Mouse (Mus musculus) cerebellum, postnatal 14 days (tissue): ENCODE data around the gene Scd4.
"Not testable (repeated sequence)": the region's sequence is repeated elsewhere in the genome, so short reads cannot be mapped to it uniquely, and the experiment has no call there.

Experiments used
- DNase-seq, 2 experiments: peaks; one replicate each; pipeline ENCODE4 v3.0.0; 2021; ENCODE audit warnings: mixed read lengths in 2 of 2

Scd4 gene

DNA sequence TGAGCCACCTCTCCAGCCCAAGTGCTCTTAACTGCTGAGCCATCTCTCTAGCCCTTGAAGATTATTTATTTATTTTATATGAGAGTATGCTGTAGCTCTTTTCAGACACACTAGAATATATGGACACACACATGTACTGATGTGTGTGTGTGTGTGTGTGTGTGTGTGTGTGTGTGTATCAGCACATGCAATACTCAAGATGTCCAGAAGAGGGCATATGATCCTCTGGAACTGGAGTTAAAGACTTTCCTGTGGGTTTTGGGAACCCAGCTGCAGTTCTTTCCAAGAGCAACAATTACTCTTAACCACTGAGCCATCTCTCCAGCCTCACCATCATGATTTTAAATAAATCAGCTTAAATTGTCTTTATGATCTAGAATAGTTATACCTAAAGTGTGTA lies 14.3 kb upstream of the Scd4 start:
- no peak for DNase-seq

- DNase-seq = no peak
Measured at GRCm38 (mm10) chr19:44320316-44320715, 12.6 kb upstream of the Scd4 start.

DNA sequence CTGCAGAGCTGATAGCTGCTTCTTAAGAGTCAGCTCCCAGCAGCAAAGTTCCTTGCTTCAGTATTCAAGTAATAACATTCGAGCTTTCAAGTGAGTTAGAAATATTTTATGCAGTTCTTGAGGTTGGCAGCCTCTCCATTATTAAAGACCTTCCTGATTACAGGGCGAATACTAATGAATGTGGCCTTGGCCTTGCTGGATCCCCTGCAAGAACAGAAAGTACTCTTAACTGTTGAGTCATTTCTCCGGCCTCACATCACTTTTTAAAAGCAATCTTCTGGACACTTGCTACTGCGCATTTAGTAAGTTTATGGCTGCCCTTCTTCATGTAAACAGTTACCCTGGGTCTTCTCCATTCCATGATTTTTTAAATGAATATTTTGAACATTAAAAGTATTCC lies 11.7 kb upstream of the Scd4 start:
- no peak for DNase-seq

DNA sequence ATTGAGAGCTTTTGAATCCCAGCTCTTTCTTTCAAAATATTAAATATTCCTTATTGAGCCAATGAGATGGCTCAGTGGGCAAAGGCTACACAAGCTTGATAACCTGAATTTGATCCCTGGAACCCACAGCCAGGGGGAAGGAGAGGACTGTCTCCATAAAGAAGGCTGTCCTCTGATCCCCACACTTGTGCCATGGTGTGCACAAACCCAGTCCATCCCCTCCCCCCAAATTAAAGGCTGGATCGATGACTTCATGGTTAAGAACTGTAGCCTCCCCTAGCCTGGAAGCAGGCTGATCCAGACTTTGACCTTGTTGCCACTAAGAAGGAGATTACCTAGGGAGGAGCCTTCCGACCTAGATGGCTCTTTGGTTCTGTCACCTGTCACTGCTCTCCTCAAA lies 11.3 kb upstream of the Scd4 start:
- no peak for DNase-seq

- no peak for DNase-seq
Measured at GRCm38 (mm10) chr19:44329566-44329965, 3.3 kb upstream of the Scd4 start.

DNA sequence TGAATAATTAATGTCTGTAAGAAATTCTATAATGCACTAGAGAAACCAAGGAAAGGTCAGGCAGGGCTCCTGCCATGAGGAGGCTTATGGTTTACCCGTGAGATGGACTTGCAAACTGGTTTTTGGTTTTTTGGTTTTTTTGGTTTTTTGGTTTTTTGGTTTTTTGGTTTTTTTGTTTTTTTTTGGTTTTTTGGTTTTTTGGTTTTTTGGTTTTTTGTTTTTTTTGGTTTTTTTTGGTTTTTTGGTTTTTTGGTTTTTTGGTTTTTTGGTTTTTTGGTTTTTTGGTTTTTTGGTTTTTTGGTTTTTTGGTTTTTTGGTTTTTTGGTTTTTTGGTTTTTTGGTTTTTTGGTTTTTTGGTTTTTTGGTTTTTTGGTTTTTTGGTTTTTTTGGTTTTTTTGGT lies 1.8 kb upstream of the Scd4 start:
- not testable (repeated sequence) for DNase-seq

GRCm38 (mm10) chr19:44331911-44332310 lies 981 bp upstream of the Scd4 start:
- peak in 1 of 2 experiments; percentile 35 for DNase-seq

DNA sequence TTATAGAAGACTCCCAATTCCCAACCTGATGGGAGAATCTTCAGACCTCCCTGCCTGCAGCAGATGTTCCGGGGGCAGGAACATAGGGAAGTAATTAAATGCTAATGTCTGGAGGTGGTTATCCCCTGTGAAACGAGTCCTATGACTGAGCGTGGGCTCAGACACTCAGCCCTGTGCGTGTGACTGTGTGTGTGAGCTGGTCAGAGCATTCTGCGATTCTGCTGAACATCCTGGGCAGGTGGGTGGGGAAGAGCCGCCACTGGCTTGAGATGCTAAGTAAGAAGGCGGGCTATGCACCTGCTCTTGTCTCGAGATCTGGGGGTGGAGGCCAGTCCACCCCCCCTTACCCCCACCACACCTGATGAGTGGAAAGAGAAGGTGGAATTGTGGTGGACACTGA lies 566 bp upstream of the Scd4 start:
- peak in 1 of 2 experiments; percentile 16 for DNase-seq

- DNase-seq = no peak
Measured at GRCm38 (mm10) chr19:44333991-44334390, 1.1 kb downstream of the Scd4 start.

GRCm38 (mm10) chr19:44335876-44336662 lies 3.2 kb downstream of the Scd4 start:
- no peak for DNase-seq

DNA sequence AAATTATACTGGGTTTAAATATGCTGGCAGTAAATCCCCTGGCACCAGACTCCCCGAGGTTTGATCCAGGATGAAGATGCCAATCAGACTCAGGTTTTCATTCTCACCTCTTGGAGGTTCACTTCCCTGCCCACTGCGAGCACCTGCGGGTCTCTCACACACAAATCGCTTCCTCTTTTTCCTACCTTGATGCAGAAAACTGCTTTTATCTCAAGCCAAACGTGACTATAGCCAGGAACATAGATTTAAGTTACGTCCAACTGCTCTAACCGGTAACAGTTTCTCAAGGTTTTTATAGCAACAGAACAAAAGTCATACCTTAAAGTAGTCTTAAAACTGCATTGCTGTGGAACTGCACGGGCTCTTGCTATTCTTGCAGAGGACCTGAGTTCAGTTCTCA lies 16.8 kb downstream of the Scd4 start:
- DNase-seq = no peak

DNA sequence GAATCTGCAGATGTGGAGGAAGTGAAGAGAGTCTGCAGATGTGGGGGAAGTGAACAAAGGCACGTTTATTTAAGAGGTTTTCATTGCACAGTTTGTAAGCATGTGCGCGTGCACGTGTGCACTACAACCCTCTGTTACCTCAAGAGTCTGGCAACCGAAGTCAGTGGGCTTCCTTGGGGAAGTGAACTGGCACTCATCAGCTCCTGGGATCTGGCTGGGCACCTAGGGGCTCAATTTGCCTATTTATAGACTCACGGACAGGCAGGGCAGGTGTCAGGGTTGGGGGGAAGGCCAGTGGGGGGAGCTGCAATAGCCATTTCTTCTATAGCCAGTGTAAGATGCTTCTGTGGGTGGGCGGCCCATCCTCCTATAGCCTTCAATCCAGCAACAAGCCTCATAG lies 18.9 kb downstream of the Scd4 start:
- DNase-seq = no peak

DNA sequence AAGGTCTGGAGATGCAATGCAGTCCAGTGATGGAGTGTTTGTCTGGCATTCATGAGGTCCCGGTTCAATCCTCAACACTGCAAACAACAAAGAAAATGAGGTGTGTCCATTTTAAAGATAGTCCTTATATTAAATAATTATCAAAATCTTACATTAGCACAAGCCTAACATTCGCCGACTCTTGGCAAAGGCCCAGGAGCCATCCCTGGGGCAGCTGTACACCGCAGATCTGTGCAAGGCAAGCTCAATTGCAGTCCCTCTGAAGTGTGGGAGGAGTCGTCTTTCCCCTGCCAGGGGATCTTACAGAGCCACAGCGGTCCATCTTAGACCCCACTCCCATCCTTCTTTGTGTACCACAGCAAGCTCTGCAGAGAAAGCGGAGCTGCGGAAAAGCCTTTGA lies 25.8 kb downstream of the Scd4 start:
- peak; percentile 32 to 49 for DNase-seq

DNA sequence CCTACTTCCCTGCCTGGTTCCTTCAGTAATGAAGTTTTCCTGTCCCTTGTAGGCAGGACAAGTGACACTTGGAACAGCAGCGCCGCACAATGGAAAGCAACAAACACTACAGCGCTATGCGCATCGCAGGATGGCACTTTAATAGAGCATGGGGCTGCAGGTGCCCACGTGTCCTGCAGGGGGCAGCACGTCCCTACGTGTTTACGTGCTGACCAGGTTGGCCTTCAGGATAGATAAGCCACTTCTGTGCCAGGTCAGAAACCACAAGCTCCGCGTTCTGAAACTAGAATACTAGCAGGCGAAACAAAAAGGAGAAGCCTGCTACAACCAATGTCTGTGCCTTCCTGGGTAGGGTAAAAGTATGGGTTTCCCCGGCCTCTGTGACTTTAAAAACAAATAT lies 30.6 kb downstream of the Scd4 start:
- DNase-seq = peak; percentile 84 to 93

DNA sequence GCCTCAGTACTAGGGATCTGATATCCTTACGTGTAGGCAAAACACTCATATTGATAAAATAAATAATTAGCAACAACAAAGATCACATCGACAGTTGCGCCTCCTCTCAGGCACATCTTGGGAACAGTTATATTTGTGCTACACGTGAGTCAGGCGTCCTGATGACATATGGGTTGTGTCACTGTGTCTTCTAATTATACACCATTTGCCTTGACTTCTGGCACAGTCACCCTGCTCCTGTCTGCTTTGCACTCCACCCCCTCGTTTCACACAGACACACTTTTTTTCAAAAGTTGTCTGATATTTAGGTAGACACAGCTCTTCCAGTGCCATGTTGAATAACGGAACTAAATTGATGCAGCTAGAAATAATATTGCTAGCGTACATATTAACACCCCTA lies 31.1 kb downstream of the Scd4 start:
- DNase-seq = no peak

GRCm38 (mm10) chr19:44365733-44366132 lies 32.8 kb downstream of the Scd4 start:
- DNase-seq = no peak

- DNase-seq = not testable (repeated sequence)
Measured at GRCm38 (mm10) chr19:44367076-44367475, 34.2 kb downstream of the Scd4 start.

DNA sequence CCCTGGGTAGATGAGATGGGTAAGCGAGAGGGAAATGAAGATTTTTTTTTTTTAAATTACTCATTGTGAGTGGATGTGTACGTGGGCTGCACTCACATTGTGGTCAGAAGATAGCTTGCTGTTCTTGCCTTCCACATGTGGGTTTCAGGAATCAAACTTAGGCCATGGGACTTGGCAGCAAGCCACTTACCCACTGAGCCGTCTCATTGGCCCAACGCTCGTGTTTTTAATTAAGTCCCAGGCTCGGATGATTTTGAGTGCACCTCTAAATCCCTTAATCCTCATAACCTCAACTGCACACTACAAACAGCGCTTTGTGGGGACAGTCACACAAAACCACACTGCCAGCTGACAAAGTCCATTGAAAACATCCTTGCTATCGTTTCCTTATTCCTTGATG lies 36.5 kb downstream of the Scd4 start:
- peak in 1 of 2 experiments; percentile 19 for DNase-seq

DNA sequence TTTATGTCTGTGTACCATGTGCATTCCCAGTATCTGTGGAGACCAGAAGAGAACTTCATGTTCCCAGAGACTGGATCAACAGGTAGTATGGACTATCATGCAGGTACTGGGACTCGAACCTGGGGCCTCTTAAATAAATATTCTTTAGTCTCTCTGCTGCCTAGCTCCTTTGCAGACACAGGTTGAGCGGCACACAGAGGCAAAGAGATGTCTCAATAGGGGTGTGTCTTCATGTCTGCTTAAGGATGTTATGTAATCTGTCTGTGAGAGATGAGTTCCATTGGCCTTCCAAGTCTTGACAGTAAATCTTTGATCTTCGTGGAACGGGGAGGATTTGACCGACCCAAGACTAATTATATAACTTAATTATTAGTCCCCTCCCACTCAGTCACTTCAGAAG lies 37.3 kb downstream of the Scd4 start:
- DNase-seq = no peak

- peak; percentile 90 to 93 for DNase-seq
Measured at GRCm38 (mm10) chr19:44372969-44373368, 40.1 kb downstream of the Scd4 start.

DNA sequence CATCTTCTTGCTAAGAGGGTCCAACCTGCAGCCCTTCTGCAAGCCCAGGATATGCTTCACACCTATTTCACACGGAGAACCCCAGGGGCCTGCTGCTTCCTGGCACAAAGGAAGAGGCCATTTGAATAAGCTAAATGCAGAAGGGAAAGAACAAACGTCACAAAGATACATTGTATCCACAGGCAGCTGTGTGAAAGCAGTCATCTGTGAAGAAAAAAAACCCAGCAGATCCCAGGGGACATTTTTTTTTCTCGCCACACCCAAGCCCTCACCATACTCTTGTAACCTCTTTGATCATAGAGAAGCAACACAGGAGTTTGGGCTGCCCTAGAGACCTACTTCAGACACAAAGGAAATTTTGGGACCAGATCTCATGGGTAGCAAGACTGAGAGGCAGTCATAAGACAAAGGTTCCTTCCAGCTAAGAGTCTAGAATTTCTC lies 43.6 kb downstream of the Scd4 start:
- DNase-seq = no peak

DNA sequence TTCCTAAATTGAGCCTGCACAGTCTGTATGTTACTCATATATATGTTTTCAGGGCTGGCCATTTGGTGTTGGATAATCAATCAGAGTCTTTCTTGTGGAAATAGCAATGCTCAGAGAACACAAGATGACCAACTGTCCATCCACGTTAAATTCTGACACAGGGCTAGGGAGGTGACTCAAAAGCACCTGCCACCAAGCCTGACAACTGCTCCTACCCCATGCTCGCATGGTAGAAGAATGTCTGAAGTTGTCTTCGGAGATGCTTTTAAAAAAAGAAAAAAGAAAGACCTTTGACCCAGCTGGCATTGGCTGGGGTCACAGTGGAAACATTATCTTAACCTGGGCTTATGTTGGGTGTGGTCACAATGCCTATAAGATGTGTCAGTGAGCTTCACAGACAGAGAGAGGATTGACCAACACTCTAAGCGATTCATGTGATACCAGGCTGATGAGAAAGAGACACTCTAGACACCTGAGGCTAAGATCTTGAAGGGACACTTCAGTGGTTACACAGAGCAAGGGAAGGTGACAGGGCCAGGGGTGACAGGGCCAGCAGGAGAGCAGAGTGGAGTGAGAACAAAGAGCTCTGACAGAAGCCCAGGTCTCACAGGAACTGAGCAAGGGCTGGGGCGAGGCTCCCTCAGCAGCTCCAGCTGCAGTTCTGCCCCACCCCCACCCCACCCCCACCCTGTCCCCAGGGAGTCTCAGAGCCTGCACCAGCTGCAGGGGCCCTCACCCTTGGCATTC lies 44.9 kb downstream of the Scd4 start:
- DNase-seq = no peak

DNA sequence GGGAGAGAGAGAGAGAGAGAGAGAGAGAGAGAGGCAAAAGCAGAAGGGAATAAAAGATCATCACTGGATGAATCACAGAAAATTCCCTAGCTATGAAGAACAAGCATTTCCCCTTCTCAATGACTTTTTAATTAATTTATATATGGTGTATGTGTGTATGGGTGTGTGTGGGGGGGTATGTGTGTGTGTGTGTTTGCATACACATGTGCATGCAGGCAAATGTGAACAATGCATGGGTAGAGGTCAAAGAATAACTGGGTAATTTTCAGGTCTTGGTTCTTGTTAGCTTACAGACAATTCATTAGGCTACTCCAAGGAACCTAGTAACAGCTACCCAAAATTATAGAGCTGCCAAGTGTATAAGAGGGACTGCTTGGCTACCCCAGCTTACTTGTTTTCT lies 46.2 kb downstream of the Scd4 start:
- DNase-seq = no peak

GRCm38 (mm10) chr19:44380065-44380464 lies 47.2 kb downstream of the Scd4 start:
- no peak for DNase-seq
